Mouse (Mus musculus): Measurements from ENCODE around the gene Wdr49. TPM values are rescaled to one million over a fixed set of nuclear protein-coding genes. Genes with fewer than 3 reads are reported as not detected.

Wdr49 gene
- total RNA-seq, 2 experiments from 2014 or later = 0.46 TPM; not detected in 1

- ATAC-seq (replicated peaks; ENCODE audit: poor library complexity, severe bottlenecking) = no peak
These were observed 176.4 kb downstream of the Wdr49 start for GRCm38 (mm10) chr3:75305584-75305983.

GRCm38 (mm10) chr3:75304621-75305020 lies 177.3 kb downstream of the Wdr49 start:
- no peak for ATAC-seq (replicated peaks; ENCODE audit: poor library complexity, severe bottlenecking)

GRCm38 (mm10) chr3:75301072-75301471 lies 180.9 kb downstream of the Wdr49 start:
- no peak for ATAC-seq (replicated peaks; ENCODE audit: poor library complexity, severe bottlenecking)

GRCm38 (mm10) chr3:75299464-75299863 lies 182.5 kb downstream of the Wdr49 start:
- ATAC-seq (replicated peaks; ENCODE audit: poor library complexity, severe bottlenecking) = peak; percentile 82

GRCm38 (mm10) chr3:75297758-75298111 lies 184.2 kb downstream of the Wdr49 start:
- no peak for ATAC-seq (replicated peaks; ENCODE audit: poor library complexity, severe bottlenecking)

GRCm38 (mm10) chr3:75297026-75297757 lies 184.8 kb downstream of the Wdr49 start:
- peak; percentile 58 for ATAC-seq (replicated peaks; ENCODE audit: poor library complexity, severe bottlenecking)

GRCm38 (mm10) chr3:75293243-75293642 lies 188.7 kb downstream of the Wdr49 start:
- ATAC-seq (replicated peaks; ENCODE audit: poor library complexity, severe bottlenecking) = peak; percentile 90

- peak; percentile 56 for ATAC-seq (replicated peaks; ENCODE audit: poor library complexity, severe bottlenecking)
These were observed 204.5 kb downstream of the Wdr49 start for GRCm38 (mm10) chr3:75277455-75277854.

- peak; percentile 72 for ATAC-seq (replicated peaks; ENCODE audit: poor library complexity, severe bottlenecking)
These were observed 205.4 kb downstream of the Wdr49 start for GRCm38 (mm10) chr3:75276522-75276921.

GRCm38 (mm10) chr3:75275127-75275526 lies 206.8 kb downstream of the Wdr49 start:
- ATAC-seq (replicated peaks; ENCODE audit: poor library complexity, severe bottlenecking) = no peak

GRCm38 (mm10) chr3:75269978-75270377 lies 212.0 kb downstream of the Wdr49 start, which contains the start of gene Serpini2:
TSS of gene Serpini2 (minus strand) at chr3:75270078.
- ATAC-seq (replicated peaks; ENCODE audit: poor library complexity, severe bottlenecking) = no peak

GRCm38 (mm10) chr3:75259356-75259755 lies 222.6 kb downstream of the Wdr49 start:
- ATAC-seq (replicated peaks; ENCODE audit: poor library complexity, severe bottlenecking) = no peak

Other genes starting within 250 kb of the Wdr49 start
- gene Serpini2, start 212.1 kb downstream of the Wdr49 start, total RNA-seq (2014; fragmentation: Nextera tagmentation) = not detected in 2 replicates
- 0.95 TPM in 1 of 2 replicates, not detected in the other for gene Serpini2, start 212.1 kb downstream of the Wdr49 start, total RNA-seq (2017)
- 44.0 and 61.8 TPM in 2 replicates for gene Pdcd10, start 74.7 kb upstream of the Wdr49 start, total RNA-seq (2014; fragmentation: Nextera tagmentation)
- 126 and 169 TPM in 2 replicates for gene Pdcd10, start 74.7 kb upstream of the Wdr49 start, total RNA-seq (2017)
- gene Serpini1, start 75.4 kb upstream of the Wdr49 start, total RNA-seq (2014; fragmentation: Nextera tagmentation) = 0.53 and 8.3 TPM in 2 replicates
- gene Serpini1, start 75.4 kb upstream of the Wdr49 start, total RNA-seq (2017) = 1.2 and 1.3 TPM in 2 replicates

Data from granulocyte monocyte progenitor cell, adult 5-6 weeks (primary cell).